Mouse (Mus musculus): ENCODE results near the gene Fndc3b. TPM values are rescaled to one million over a fixed set of nuclear protein-coding genes. Genes with fewer than 3 reads are reported as not detected.

Gene Fndc3b
- polyA plus RNA-seq, 1 experiment from 2014 or later: 6.1 TPM

DNA sequence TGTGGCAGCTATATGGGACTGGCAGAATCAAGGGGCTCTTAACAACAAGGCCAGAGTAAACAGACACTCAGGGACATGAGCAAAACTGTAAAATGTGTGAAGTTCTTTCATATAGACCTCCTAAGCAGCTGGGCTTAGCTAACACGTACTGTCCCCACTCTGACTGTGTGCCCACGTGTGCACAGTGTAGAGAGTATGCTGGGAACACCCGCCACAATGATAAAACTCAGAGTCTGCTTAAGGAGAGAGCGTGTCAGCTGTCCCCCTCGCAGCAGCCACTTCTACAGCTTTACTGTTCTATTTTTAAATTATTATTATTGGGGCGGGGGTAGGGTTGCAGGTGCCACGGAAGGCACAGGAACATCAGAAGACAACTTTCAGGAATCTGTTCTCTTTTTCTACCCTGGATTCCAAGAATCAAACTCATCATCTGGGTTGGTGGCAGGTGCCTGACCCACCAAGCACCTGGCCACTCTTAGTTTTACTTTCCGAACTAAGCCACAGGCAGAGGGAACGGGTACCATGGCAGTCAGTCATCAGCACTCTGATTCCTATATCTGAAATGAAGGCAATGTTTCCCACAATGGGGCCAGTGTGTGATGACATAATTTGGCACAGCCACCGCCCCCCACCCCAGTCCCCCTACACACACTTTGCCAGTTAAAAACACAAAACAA is 133.6 kb downstream of the Fndc3b start:
- Histone ChIP-seq H3K27me3 (no peaks in the 10 kb centered on the region), H3K27ac (replicated peaks) (no peak overlapping the region), H3K9me3 (no peaks in the 10 kb centered on the region), H3K4me3 (no peak overlapping the region), H3K36me3 (no peaks in the 10 kb centered on the region), H3K4me1 (peaks cover 32% of the 10 kb centered on the region), H3K9ac (replicated peaks) (no peak overlapping the region), H3K4me2 (replicated peaks) (no peak overlapping the region)
- WGBS: 87% methylated on average over 10 of the region's 10 CpGs
- ATAC-seq (replicated peaks): no peak

DNA sequence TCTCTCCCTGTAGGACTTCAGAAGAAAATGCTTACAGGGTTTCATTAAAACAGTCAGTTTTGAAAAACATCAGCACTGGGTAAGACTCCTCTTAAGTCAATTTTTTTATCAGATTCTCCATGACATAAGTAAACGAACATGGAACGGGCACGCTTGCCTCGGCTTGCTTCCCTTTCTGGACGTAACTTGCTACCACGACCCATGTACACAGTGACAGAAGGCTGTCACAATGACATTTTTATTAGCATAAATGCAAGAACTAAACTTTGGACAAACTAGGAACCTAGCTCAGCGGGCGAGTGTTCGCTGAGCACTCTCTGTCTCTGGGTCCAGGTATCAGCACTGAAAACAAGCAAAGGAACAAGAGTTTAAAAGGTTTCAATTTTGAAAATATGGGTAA is 136.9 kb downstream of the Fndc3b start:
- H3K9me3 ChIP-seq: no peaks in the 10 kb centered on the region
- ATAC-seq (replicated peaks): no peak
- no peaks in the 10 kb centered on the region for H3K27me3 ChIP-seq
- H3K4me2 ChIP-seq (replicated peaks): no peak overlapping the region
- H3K36me3 ChIP-seq: no peaks in the 10 kb centered on the region
- WGBS: 95% methylated on average over 9 of the region's 9 CpGs
- no peak overlapping the region for H3K27ac ChIP-seq (replicated peaks)
- H3K9ac ChIP-seq (replicated peaks): no peak overlapping the region
- peaks cover 20% of the 10 kb centered on the region for H3K4me1 ChIP-seq
- H3K4me3 ChIP-seq: no peak overlapping the region

DNA sequence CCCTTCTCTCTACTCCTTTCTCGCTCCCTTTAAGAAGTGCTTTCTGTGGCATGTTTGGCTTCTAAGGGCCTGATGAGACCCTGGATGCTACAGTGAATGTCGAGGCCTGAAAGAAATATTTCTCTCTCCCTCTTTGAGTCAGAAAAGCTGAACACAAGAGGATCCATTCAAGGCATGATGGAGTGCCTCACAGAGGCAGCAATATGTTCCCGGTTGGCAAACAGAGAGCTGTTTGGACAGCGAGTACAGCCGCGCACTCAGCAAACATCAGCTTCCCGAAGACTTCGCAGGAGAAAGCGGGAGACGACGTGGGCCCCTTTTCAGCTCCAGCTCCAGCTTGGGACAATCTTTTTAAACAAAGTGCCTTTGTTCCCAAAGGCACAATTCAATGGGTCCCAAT is 137.6 kb downstream of the Fndc3b start:
- no peak overlapping the region for H3K4me3 ChIP-seq
- no peaks in the 10 kb centered on the region for H3K36me3 ChIP-seq
- 0 out of 2 replicates have a peak, but pooled peaks have one; percentile 54 for ATAC-seq (replicated peaks)
- 10% methylated on average over 11 of the region's 11 CpGs for WGBS
- no peak overlapping the region for H3K4me2 ChIP-seq (replicated peaks)
- H3K27me3 ChIP-seq: no peaks in the 10 kb centered on the region
- H3K4me1 ChIP-seq: peaks cover 20% of the 10 kb centered on the region
- H3K9me3 ChIP-seq: no peaks in the 10 kb centered on the region
- no peak overlapping the region for H3K9ac ChIP-seq (replicated peaks)
- H3K27ac ChIP-seq (replicated peaks): no peak overlapping the region

DNA sequence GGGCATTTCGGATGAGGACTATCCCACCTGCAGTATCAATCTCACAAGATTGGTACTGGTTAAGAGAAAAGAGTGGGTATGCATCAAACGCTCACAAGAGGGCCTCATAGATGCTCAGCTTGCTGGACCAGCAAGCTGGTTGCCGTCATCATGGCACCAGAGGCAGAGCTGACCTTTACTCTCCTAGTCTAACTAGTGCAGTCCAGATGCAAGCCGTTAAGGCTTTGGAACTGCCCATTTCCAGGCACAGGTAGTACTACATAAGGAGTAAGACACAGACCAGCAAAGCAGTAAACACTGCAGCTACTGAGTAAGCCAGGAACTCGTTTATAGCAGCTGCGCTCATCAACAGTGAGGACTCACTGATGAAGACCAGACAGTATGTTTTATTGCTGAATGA is 138.8 kb downstream of the Fndc3b start:
- Histone ChIP-seq H3K27me3 (no peaks in the 10 kb centered on the region), H3K9me3 (no peaks in the 10 kb centered on the region), H3K4me1 (peaks cover 14% of the 10 kb centered on the region), H3K27ac (replicated peaks) (no peak overlapping the region), H3K9ac (replicated peaks) (no peak overlapping the region), H3K36me3 (no peaks in the 10 kb centered on the region), H3K4me3 (no peak overlapping the region), H3K4me2 (replicated peaks) (no peak overlapping the region)
- WGBS: 66% methylated on average over 6 of the region's 6 CpGs
- ATAC-seq (replicated peaks): 0 out of 2 replicates have a peak, but pooled peaks have one; percentile 2

DNA sequence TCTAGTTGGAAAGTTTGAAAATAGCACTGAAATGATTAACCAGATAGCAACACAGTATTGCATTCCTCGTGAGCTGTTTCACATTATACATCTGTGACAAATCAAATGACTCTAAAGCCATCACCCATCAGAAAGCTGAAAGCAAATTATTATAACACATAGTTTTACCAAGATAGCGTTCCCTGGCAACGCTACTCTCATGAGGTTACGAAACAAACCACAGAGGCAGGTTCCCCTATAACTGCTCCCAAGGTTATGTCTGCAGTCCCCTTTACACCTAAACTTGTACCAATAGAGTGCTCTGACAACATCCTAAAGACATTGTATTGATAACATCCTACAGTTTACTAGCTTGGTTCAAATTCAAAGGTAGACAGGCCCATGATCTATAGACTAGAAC is 145.8 kb downstream of the Fndc3b start:
- WGBS: 94% methylated on average over 4 of the region's 4 CpGs
- no peak for ATAC-seq (replicated peaks)
- no peaks in the 10 kb centered on the region for H3K36me3 ChIP-seq
- no peak overlapping the region for H3K27ac ChIP-seq (replicated peaks)
- no peak overlapping the region for H3K9ac ChIP-seq (replicated peaks)
- H3K4me2 ChIP-seq (replicated peaks): no peak overlapping the region
- H3K4me3 ChIP-seq: no peak overlapping the region
- no peaks in the 10 kb centered on the region for H3K4me1 ChIP-seq
- H3K27me3 ChIP-seq: no peaks in the 10 kb centered on the region
- no peaks in the 10 kb centered on the region for H3K9me3 ChIP-seq

DNA sequence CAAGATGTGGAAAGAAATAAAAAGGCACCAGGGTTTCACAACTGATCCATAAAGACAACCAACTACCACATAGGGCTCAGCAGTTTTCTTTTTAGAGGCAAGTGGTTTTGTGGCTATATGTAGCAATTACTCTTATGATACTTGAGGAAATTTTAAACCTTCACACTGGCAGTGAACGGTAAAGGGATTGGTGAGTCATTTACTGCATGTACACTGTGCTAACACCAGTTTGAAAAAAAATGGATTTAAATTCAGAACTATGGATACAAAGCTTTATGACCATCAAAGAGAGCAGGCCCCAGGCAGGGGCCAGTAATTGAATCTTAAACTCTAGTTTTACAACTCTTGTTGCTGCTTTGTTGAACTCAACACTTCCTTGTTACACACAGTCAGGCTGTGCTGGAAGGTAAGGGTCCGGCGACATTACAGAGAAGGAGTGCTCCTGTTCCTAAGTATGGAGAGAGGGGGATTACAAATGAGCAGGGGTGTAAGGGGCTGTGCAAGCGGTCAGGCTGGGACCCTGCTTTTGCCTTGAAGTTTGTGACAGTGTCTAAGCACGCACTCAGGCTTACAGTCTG is 148.0 kb downstream of the Fndc3b start:
- H3K4me3 ChIP-seq: no peak overlapping the region
- no peaks in the 10 kb centered on the region for H3K4me1 ChIP-seq
- no peaks in the 10 kb centered on the region for H3K9me3 ChIP-seq
- no peaks in the 10 kb centered on the region for H3K27me3 ChIP-seq
- no peak overlapping the region for H3K4me2 ChIP-seq (replicated peaks)
- no peak for ATAC-seq (replicated peaks)
- no peak overlapping the region for H3K9ac ChIP-seq (replicated peaks)
- WGBS: 89% methylated on average over 5 of the region's 5 CpGs
- no peaks in the 10 kb centered on the region for H3K36me3 ChIP-seq
- no peak overlapping the region for H3K27ac ChIP-seq (replicated peaks)

DNA sequence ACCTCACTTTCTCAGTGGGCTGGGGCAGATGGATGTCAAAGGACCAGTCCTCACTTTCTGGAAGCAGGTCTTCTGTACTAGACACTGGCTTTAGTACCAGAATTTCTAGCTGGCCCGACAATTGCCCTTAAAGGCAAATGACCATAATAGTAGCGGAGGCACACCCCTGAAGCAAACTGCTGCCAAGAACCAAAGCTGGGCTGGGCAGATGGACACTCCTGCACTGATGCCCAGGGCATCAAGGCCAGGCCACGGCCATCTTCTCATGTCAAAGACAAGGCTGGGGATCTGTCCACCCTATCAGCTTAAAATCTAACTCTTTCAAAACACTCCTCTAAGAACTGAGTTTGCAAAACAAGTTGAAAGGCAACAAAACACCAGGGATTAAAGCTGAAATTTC is 148.6 kb downstream of the Fndc3b start:
- no peak overlapping the region for H3K4me3 ChIP-seq
- H3K4me2 ChIP-seq (replicated peaks): no peak overlapping the region
- H3K27me3 ChIP-seq: no peaks in the 10 kb centered on the region
- WGBS: 88% methylated on average over 3 of the region's 3 CpGs
- H3K9ac ChIP-seq (replicated peaks): no peak overlapping the region
- no peaks in the 10 kb centered on the region for H3K36me3 ChIP-seq
- no peaks in the 10 kb centered on the region for H3K4me1 ChIP-seq
- no peak for ATAC-seq (replicated peaks)
- H3K27ac ChIP-seq (replicated peaks): no peak overlapping the region
- no peaks in the 10 kb centered on the region for H3K9me3 ChIP-seq

DNA sequence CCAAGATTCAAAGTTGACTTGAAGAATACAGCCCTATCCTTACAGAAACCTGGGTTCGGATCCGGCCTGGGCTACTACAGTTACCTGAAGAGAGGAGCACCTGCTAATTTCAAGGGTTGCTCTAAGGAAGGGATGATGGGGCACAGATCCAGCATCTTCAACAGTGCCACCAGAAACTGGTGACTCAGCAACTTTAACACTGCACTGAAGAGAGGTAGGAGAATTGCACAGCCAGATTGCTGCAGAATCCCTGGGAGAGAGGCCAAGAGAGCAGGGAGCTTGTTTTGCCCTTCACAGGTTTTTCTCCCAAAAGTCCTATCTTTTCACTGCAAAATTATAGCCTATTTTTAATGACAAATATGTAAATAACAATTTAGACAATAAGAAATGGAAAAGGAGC is 149.2 kb downstream of the Fndc3b start:
- Histone ChIP-seq H3K4me2 (replicated peaks) (no peak overlapping the region), H3K9ac (replicated peaks) (no peak overlapping the region), H3K36me3 (no peaks in the 10 kb centered on the region), H3K9me3 (no peaks in the 10 kb centered on the region), H3K27ac (replicated peaks) (no peak overlapping the region), H3K4me1 (no peaks in the 10 kb centered on the region), H3K4me3 (no peak overlapping the region), H3K27me3 (no peaks in the 10 kb centered on the region)
- 0 out of 2 replicates have a peak, but pooled peaks have one; percentile 38 for ATAC-seq (replicated peaks)
- 97% methylated on average over 2 of the region's 2 CpGs for WGBS

DNA sequence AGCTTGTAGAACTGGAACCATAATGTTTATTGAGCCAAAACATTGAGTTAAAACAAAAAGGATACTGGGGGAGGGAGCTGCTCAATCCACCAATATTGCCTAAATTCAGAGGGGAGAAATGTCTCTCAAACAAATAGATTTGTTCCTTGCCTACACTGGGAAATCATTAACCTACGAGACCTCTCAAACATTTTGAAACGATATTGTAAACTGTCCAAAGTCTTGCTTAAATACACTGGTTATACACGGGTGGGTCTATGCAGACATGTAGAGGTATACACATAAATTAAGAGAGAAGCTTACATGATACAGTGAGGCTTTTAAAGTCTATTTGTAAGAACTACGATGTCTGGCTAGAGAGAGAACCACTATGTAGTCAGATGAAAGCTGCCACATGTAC is 151.8 kb downstream of the Fndc3b start:
- Histone ChIP-seq H3K36me3 (no peaks in the 10 kb centered on the region), H3K9me3 (no peaks in the 10 kb centered on the region), H3K27me3 (no peaks in the 10 kb centered on the region), H3K4me1 (no peaks in the 10 kb centered on the region), H3K9ac (replicated peaks) (no peak overlapping the region), H3K27ac (replicated peaks) (no peak overlapping the region), H3K4me2 (replicated peaks) (no peak overlapping the region), H3K4me3 (no peak overlapping the region)
- 92% methylated on average over 4 of the region's 4 CpGs for WGBS
- ATAC-seq (replicated peaks): no peak

DNA sequence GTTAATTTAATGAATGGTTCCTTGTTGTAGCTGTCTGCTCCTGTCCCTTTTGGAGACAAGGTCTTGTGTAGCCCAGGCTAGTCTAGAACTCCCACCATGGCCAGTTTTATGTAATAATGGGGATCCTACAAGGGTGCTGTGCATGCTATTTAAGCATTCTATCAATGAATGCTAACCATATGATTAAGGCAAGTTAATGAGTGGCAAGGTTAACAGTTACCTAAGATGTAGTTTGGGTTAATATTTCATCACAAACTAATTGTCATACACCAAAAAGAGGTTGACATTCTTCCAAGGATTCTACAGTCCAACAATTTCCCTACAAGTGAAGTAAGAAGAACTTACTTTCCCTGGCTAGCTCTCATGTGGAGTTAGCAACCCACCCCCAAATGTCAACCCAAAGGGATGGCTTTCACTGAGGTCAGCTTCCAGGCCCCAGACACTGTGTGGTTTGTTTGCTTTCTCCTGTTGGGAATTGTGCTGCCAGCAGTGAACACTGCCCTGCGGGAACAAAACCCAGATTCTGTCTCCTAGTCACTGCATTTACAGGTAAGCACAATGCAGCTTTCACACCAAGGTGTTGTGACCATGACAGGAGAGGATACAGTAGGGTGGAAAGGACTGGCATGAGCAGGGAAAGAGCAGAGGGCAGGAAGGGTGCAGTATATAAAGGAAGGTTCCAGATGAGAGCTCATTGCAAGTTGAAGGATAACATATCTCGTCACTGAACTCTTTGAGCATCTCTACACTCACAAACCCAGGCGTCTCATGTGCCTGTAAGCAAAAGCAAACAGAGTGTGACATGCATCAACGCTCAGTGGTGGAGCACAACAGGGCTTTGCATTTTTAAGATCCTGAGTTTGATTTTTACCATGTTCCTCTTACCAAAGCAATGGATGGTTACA is 153.8 kb downstream of the Fndc3b start:
- no peak for ATAC-seq (replicated peaks)
- no peak overlapping the region for H3K27ac ChIP-seq (replicated peaks)
- no peak overlapping the region for H3K9ac ChIP-seq (replicated peaks)
- H3K36me3 ChIP-seq: no peaks in the 10 kb centered on the region
- no peaks in the 10 kb centered on the region for H3K4me1 ChIP-seq
- H3K4me3 ChIP-seq: no peak overlapping the region
- H3K4me2 ChIP-seq (replicated peaks): no peak overlapping the region
- H3K9me3 ChIP-seq: no peaks in the 10 kb centered on the region
- H3K27me3 ChIP-seq: no peaks in the 10 kb centered on the region
- WGBS: 90% methylated on average over 4 of the region's 4 CpGs

DNA sequence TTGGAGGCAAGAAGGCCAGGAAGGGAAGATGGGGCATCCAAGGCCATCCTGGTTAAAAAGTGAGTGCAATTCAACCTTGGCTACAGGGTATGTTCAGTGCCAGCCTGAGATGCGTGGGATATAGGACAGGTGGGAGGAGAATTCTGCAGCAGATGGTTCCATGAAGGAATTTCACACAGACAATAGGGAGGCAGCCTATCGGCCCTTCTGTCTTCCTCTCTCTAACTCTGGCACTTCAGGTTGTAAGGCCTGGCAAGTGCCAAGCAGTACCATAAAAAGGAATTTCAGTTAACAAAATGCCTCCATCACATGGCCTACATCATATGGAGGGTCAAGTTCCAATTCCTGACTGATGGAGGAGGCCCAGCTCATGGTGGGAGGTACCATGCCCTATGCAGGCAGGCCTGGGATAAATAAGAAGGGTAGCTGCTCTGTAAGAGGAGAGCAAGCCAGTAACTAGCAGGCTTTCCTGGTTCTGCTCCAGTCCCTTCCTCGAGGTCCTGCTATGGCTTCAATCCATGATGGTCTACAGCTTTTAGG is 155.6 kb downstream of the Fndc3b start:
- no peak overlapping the region for H3K4me2 ChIP-seq (replicated peaks)
- no peaks in the 10 kb centered on the region for H3K9me3 ChIP-seq
- 82% methylated on average over 3 of the region's 3 CpGs for WGBS
- H3K9ac ChIP-seq (replicated peaks): no peak overlapping the region
- no peaks in the 10 kb centered on the region for H3K27me3 ChIP-seq
- ATAC-seq (replicated peaks): no peak
- H3K36me3 ChIP-seq: no peaks in the 10 kb centered on the region
- no peak overlapping the region for H3K4me3 ChIP-seq
- no peaks in the 10 kb centered on the region for H3K4me1 ChIP-seq
- H3K27ac ChIP-seq (replicated peaks): no peak overlapping the region

DNA sequence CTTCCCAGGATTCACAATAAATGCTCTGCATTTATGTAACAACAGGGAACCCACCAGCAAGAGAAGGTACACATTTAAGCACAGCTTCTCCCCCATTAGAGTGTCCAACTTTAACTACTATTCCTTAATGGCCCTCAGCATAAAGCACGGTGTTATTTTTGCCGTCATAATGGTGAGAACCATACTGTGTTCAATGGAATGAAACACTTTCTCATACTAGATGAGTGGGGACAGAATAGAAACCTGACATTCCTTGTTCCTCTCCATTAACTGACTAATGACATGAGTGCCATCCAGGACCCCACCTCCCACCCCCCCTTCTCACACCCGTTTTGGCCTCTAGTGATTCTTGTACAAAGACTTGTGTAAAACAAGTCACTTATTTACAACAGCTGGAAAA is 156.8 kb downstream of the Fndc3b start:
- WGBS: 79% methylated on average over 3 of the region's 3 CpGs
- no peaks in the 10 kb centered on the region for H3K36me3 ChIP-seq
- H3K9ac ChIP-seq (replicated peaks): no peak overlapping the region
- no peak overlapping the region for H3K27ac ChIP-seq (replicated peaks)
- H3K4me2 ChIP-seq (replicated peaks): no peak overlapping the region
- no peaks in the 10 kb centered on the region for H3K27me3 ChIP-seq
- no peaks in the 10 kb centered on the region for H3K4me1 ChIP-seq
- no peaks in the 10 kb centered on the region for H3K9me3 ChIP-seq
- ATAC-seq (replicated peaks): no peak
- H3K4me3 ChIP-seq: no peak overlapping the region
